ENCODE assay signal across 8 mouse cellular contexts in the genomic region with DNA sequence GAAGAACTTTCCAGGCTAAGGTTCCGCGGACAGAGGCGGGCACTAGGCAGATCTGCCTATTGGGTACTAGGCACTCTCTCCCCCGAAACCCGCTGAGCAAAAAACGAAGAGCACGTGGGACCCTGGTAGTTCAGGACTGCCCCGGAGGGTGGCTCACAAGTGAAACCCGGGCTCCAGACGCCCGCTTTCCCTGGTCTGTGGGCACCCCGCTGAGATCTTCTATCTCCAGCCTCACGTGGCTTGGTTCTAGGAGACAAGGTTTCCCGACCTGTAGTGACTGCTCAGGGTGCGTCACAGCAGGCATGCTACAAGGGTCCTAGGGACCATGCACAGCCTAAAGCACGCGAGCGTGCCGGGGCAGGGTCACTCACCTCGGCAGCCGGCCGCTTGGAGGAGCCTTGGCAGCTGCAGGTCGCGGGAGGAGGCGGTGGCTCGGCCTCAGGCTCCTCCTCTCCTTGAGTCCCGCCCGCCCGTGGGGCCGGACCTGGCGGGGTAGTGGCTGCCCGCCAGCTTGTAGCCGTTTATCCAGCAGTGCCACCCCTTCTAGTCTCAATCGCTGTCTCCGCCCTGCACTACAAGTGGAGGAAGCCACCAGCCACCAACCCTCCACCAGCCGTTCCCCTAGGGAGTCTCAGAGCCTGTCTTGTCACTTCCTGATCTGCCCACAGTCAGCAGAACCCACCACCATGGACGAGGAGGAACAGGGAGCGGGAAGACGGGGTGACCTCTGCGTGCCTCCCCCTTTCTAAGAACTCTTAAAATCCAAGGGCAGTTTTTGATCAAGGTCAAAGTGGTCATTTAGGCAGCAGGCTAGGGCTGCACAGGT. TPM values are rescaled to one million over a fixed set of nuclear protein-coding genes. Genes with fewer than 3 reads are reported as not detected.
DNase-seq lines count a peak whose midpoint lies in the region; ATAC-seq lines count a peak whose summit lies in the region.

No protein-coding gene starts in this region.

- H3K4me3 ChIP-seq in embryonic facial prominence, embryonic 10.5 days, result peak overlapping the region; percentile 67
- peak overlapping the region; percentile 44 for H3K4me3 ChIP-seq in midbrain, embryonic 11.5 days (ENCODE audit: low read depth, low read length)

- peak; percentile 86 for ATAC-seq in granulocyte monocyte progenitor cell, adult 5-6 weeks (replicated peaks; ENCODE audit: poor library complexity, severe bottlenecking)
- peak; percentile 88 for ATAC-seq in midbrain, embryonic 11.5 days (ENCODE audit: low FRiP score)

- 1% methylated on average over 40 of the region's 40 CpGs for WGBS in embryonic facial prominence, embryonic 10.5 days
- 2% methylated on average over 39 of the region's 40 CpGs for WGBS in midbrain, embryonic 11.5 days

- peak overlapping the region; percentile 93 for H3K4me2 ChIP-seq in midbrain, embryonic 11.5 days

- intact Hi-C loops in left cerebral cortex, postnatal 4 days (cut with DNase I), result no loop called here

- H3K9me3 ChIP-seq in embryonic facial prominence, embryonic 10.5 days, result no peaks in the 10 kb centered on the region
- no peaks in the 10 kb centered on the region for H3K9me3 ChIP-seq in midbrain, embryonic 11.5 days (ENCODE audit: control insufficient read depth, low read length)

- peak overlapping the region; percentile 72 for H3K27ac ChIP-seq in embryonic facial prominence, embryonic 10.5 days (replicated peaks)
- H3K27ac ChIP-seq in midbrain, embryonic 11.5 days (ENCODE audit: low read depth, low read length), result no peak overlapping the region

- peaks cover 33% of the 10 kb centered on the region for H3K27me3 ChIP-seq in embryonic facial prominence, embryonic 10.5 days (replicated peaks; ENCODE audit: low read depth, poor library complexity, severe bottlenecking)
- peaks cover 6% of the 10 kb centered on the region for H3K27me3 ChIP-seq in midbrain, embryonic 11.5 days (ENCODE audit: control insufficient read depth, insufficient read depth, low read length)

- H3K36me3 ChIP-seq in embryonic facial prominence, embryonic 10.5 days (replicated peaks), result no peaks in the 10 kb centered on the region
- no peaks in the 10 kb centered on the region for H3K36me3 ChIP-seq in midbrain, embryonic 11.5 days (ENCODE audit: control insufficient read depth, insufficient read depth, low read length)

- peak overlapping the region; percentile 55 for H3K9ac ChIP-seq in midbrain, embryonic 11.5 days (ENCODE audit: low read length)

- peak; percentile 95 for DNase-seq in adrenal gland, postnatal 10 days
- DNase-seq in embryonic facial prominence, embryonic 10.5 days (ENCODE audit: low spot score), result peak; percentile 84
- DNase-seq in kidney, adult 11 months, result peak; percentile 93
- DNase-seq in left cerebral cortex, postnatal 4 days, result peak; percentile 81
- DNase-seq in midbrain, embryonic 11.5 days (ENCODE audit: low spot score, missing footprints), result peak; percentile 95
- DNase-seq in skeletal muscle tissue, adult 2 months (ENCODE audit: low read depth, low spot score), result peak; percentile 92
- DNase-seq in MN1 (ENCODE audit: low spot score), result no peak

- peaks cover 36% of the 10 kb centered on the region for H3K4me1 ChIP-seq in embryonic facial prominence, embryonic 10.5 days
- H3K4me1 ChIP-seq in midbrain, embryonic 11.5 days (ENCODE audit: control insufficient read depth, insufficient read depth, low read length), result no peaks in the 10 kb centered on the region; the same call in 1 of the 2 replicates

RNA-seq across cellular contexts. Expression of gene Steap3, which starts 7.4 kb away (rescaled TPM):
- total RNA-seq in adrenal gland, postnatal 10 days (2021), result 10 to 100 TPM; 27.8 to 36.7 TPM
- polyA plus RNA-seq in embryonic facial prominence, embryonic 10.5 days (2016; fragmentation: Nextera tagmentation; extraction: Ambion mirVana), result 2.6 and 3.6 TPM in 2 replicates
- total RNA-seq in granulocyte monocyte progenitor cell, adult 5-6 weeks (2014; fragmentation: Nextera tagmentation), result 19.1 and 26.6 TPM in 2 replicates
- 4.8 and 6.2 TPM in 2 replicates for total RNA-seq in granulocyte monocyte progenitor cell, adult 5-6 weeks (2017)
- 1 to 10 TPM; 4.2 to 6.1 TPM for total RNA-seq in left cerebral cortex, postnatal 4 days (2021)
- 2.8 and 3.0 TPM in 2 replicates for polyA plus RNA-seq in midbrain, embryonic 11.5 days (2014; fragmentation: Nextera tagmentation; extraction: Ambion mirVana)
